Mouse (Mus musculus) erythroblast, embryonic 14.5 days (primary cell): ENCODE measurements around the gene Tmem108.

ENCODE experiments used
- GATA1 ChIP-seq: IDR thresholded peaks from 2 replicates; pipeline ENCODE4 v1.6.1; 2012; ENCODE audit warnings: low read length, inconsistent platforms, mixed read lengths
- TAL1 ChIP-seq: IDR thresholded peaks from 3 replicates; pipeline ENCODE4 v1.6.1; 2012; ENCODE audit warnings: low read length, inconsistent platforms, mixed read lengths

DNA sequence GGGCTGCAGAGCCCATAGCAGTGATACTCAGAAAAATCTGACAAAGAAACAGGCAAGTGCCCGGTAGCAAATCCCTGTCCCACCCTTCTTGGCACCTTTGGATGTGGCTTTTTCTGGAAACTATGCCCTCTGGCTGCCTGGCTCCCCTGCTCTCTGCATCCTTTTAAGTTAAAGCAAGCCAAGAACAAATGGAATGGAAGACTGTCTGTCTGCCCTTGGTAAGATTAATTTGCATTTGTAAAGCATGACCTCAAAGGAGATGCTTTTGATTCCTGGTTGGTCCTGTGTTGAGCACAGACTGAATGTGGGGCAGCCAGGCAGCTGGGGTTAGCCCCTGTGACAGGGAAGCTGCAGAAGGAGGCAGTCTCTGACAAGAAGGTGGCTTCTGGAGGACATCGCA, 247.8 kb downstream of the Tmem108 start:
- TF ChIP-seq GATA1, result no peak
- no peak for TF ChIP-seq TAL1
